Mouse (Mus musculus) common myeloid progenitor, adult 5-6 weeks (primary cell): ENCODE measurements around the gene Tepp. TPM values are rescaled to one million over a fixed set of nuclear protein-coding genes. Genes with fewer than 3 reads are reported as not detected.

ENCODE experiments used
- ATAC-seq: replicated peaks from 2 replicates; pipeline ENCODE4 v1.8.0; 2016; ENCODE audit warnings: low read depth, mild to moderate bottlenecking, moderate TSS enrichment, inconsistent platforms; ENCODE audit not compliant: poor library complexity, severe bottlenecking
- total RNA-seq: library from RNA; stranded (forward); fragments of 200-1000, 187-1606 nt; gene quantifications from 2 replicates; pipeline ENCODE4 v1.2.3, GENCODE M21; 2017

Gene Tepp
- total RNA-seq, 1 experiment from 2014 or later = not detected

- ATAC-seq = peak; percentile 71
These were observed 50.0 kb downstream of the Tepp start for GRCm38 (mm10) chr8:95360181-95361015.

GRCm38 (mm10) chr8:95361016-95361341, 50.6 kb downstream of the Tepp start:
- 0 out of 2 replicates have a peak, but pooled peaks have one; percentile 52 for ATAC-seq

GRCm38 (mm10) chr8:95362272-95362671, 51.9 kb downstream of the Tepp start:
- no peak for ATAC-seq

GRCm38 (mm10) chr8:95363849-95364248, 53.5 kb downstream of the Tepp start:
- ATAC-seq = no peak

GRCm38 (mm10) chr8:95369581-95370326, 59.4 kb downstream of the Tepp start:
- ATAC-seq = peak; percentile 89

GRCm38 (mm10) chr8:95373389-95374002, 63.1 kb downstream of the Tepp start:
- no peak for ATAC-seq

- no peak for ATAC-seq
These were observed 64.1 kb downstream of the Tepp start for GRCm38 (mm10) chr8:95374429-95374828.

GRCm38 (mm10) chr8:95375374-95375930, 65.1 kb downstream of the Tepp start:
- ATAC-seq = no peak

Other genes with a start within 250 kb of the Tepp start
- 17.5 and 24.6 TPM in 2 replicates for gene Katnb1, start 229.4 kb upstream of the Tepp start, total RNA-seq
- gene Kifc3, start 107.8 kb upstream of the Tepp start, total RNA-seq = 0.73 and 1.4 TPM in 2 replicates
- gene Cngb1, start 4.0 kb upstream of the Tepp start, total RNA-seq = 2.6 and 5.2 TPM in 2 replicates
- gene Zfp319, start 21.4 kb downstream of the Tepp start, total RNA-seq = 2.8 and 5.2 TPM in 2 replicates
- 14.5 and 17.9 TPM in 2 replicates for gene Usb1, start 21.7 kb downstream of the Tepp start, total RNA-seq
- 0.05 and 0.55 TPM in 2 replicates for gene Mmp15, start 41.7 kb downstream of the Tepp start, total RNA-seq
- gene Cfap20, start 124.3 kb downstream of the Tepp start, total RNA-seq = 76.7 and 79.5 TPM in 2 replicates
- 38.8 and 41.4 TPM in 2 replicates for gene Csnk2a2, start 179.5 kb downstream of the Tepp start, total RNA-seq
- not detected in 2 replicates for gene Ccdc113, start 223.5 kb downstream of the Tepp start, total RNA-seq